Mouse (Mus musculus): ENCODE measurements at regions not wholly inside any gene's neighbourhood (a gene's known extent, or its start where the extent isn't known, plus 50 kb on each side); places are given as distances from the start of the nearest gene placed in this dataset.
"Not testable (repeated sequence)": the region's sequence is repeated elsewhere in the genome, so short reads cannot be mapped to it uniquely, and the experiment has no call there.

DNA sequence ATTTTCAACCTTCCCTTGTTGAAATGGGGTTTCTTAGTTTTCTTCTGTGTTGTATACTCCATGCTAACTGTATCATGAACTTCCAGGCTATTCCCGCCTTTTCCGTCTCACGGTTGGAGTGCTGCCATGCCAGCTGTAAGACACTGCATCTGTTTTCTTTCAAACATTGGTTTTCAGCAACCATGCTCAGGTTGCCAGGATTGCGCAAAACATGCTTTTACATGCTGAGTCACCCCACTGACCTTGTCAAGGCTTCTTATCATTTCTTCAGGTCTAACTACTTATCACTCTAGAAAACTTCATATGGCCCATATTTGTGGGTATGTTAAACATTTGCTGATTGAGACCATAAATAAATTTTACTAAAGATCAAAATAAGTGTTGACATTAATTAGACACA lies 551.2 kb downstream of the Tlr4 start:
- DNase-seq (ENCODE audit: low spot score in 2 of 2), result no peak
- intact Hi-C loops (cut with DNase I), result no loop called here

DNA sequence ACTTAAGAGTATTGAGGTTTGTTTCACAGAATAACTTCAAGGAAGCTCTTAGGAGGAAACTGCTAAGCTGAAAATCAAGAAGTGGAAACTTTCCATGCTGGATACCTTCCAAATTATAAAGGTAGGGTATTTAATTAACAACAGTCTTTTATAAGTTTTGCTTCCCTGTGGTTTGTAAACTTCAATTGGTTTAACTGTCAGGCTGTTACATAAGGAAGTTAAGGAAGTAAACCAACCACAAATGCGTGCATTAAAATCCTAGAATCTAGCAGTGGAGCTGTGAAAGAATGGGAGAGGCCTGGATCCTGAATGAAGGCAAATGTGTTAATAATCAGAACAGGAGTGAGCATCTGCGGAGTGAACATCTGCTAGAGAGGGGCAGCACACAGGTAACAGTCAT lies 560.5 kb downstream of the Tlr4 start:
- DNase-seq (ENCODE audit: low spot score in 2 of 2), result no peak

DNA sequence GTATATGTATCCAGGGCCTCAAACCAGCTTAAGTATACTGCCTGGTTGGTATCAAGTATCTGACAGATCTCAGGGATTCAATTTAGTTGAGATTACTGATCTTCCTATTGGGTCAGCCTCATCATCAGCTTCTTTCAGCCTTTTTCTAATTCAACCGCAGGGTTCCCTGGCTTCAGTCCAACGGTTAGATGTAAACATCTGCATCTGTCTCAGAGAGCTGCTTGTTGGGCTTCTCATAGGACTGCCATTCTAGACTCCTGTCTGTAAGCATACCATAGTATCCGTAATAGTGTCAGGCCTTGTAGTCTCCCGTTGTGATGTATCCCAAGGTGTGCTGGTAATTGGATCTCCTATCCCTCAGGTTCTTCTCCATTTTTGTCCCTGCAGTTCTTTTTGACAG lies 575.6 kb downstream of the Tlr4 start:
- intact Hi-C loops (cut with DNase I), result no loop called here
- DNase-seq (ENCODE audit: low spot score in 2 of 2), result no peak

More for the DNA sequence above, 560.5 kb downstream of the Tlr4 start:
- intact Hi-C loops (cut with DNase I), result no loop called here

DNA sequence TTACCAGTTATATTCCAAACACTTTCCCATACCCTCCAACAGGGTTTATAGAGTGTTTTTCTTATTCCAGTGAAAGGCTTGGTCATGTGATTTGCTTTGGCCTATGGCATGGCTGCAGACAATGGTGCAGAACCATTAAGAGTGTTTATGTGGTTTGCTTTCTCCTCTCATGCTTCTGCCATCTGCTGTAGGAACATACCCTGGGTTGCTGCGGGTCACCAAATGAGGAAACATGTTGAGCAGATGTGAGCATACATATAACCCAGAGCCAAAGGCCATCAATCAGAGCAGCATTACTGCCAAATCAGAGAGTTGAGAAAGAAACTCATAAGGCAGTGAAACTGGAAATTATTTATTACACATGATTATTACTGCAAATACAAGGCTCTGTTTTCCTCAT lies 596.7 kb downstream of the Tlr4 start:
- intact Hi-C loops (cut with DNase I), result no loop called here
- DNase-seq (ENCODE audit: low spot score in 2 of 2), result no peak

DNA sequence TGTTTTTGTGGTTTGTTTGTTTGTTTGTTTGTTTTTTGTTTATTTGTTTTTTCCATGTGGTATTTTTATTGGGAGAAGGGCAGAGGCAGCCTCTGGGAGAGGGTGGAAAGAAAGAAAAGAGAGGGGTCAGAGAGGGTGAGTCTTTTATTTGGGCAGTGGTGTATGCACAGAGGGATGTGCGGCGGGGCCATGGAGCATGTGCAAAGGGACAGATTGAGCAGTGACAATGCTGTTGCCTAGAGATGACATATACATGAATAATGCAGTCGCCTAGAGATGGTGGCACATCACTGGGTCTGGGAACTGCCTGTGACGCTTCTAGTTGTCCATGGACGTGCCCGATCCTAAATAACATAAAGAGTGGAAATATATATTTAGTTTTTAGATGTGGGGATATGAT lies 598.3 kb downstream of the Tlr4 start:
- no peak for DNase-seq (ENCODE audit: low spot score in 2 of 2)
- intact Hi-C loops (cut with DNase I), result no loop called here

DNA sequence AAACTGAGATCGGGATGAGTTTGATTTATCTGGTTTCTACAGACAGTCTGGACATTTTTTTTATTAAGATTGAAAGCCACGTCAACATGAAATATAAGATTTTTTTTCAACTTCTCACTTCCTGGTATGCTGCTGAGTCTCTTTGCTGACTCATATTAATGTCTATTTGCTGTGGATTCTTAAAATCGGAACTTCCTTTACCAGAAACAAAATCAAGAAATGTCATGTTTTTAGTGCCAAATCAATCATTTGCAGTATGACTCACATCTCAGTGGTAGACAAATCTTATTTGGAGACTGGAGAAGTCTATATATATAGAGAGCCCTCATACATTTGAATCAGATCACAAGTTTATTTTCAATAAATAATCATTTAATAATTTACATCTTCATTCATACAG lies 620.5 kb downstream of the Tlr4 start:
- intact Hi-C loops (cut with DNase I), result no loop called here
- no peak for DNase-seq (ENCODE audit: low spot score in 2 of 2)

DNA sequence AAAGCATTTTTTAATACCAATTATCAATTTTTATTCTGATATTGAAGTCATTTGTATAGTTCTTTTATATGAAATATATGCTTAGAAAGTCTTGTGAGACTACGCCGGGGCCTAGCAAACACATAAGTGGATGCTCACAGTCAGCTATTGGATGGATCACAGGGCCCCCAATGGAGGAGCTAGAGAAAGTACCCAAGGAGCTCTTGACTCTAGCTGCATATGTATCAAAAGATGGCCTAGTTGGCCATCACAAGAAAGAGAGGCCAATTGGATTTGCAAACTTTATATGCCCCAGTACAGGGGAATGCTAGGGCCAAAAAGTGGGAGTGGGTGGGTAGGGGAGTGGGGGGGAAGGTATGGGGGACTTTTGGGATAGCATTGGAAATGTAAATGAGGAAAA lies 632.5 kb downstream of the Tlr4 start:
- intact Hi-C loops (cut with DNase I); DNase-seq (ENCODE audit: low spot score in 2 of 2): not testable (repeated sequence)

DNA sequence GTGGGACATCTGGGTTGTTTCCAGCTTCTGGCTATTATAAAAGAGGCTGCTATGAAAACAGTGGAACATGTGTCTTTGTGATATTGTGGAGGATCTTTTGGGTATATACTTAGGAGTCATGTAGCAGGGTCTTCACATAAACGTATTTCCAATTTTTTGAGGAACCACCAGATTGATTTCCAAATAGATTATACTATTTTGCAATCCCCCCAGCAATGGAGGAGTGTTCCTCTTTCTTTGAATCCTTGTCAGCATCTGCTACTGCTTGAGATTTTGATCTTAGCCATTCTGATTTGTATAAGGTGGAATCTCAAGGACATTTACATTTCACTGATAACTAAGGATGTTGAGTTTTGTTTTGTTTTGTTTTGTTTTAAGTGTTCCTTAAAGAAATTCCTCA lies 645.6 kb downstream of the Tlr4 start:
- intact Hi-C loops (cut with DNase I), result loop anchor here (10.0 kb wide), 2 partner anchors 532 to 1482 kb away; partner anchors contain the start of gene Brinp1
- DNase-seq (ENCODE audit: low spot score in 2 of 2), result no peak

DNA sequence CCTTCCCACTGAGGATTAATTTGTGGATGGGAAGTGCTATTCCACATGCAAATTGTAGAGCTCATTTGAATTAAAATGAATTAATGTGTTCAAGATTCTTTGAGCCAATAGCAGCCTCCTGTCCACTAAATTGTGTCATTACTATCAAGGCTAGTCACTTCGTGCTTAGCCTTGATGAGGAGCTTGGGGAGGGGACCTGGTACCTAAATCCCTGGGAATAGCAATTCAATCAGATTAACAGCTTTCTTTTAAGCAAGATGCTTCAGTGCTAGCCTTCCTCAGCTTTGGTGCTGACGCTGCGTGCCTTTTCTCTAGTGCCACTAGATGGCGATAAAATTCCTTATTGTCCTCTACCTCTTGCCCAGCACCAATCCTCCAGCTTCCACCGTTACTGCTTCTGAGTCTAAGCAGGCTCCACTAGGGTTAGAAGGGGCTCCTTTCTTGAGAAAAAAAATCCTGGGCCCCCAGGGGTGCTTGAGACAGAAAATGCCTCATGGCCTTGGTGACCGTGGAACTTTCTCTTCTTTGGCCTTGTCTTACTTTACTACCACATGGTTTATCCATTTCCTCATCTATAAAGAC lies 650.0 kb downstream of the Tlr4 start:
- DNase-seq (ENCODE audit: low spot score in 2 of 2), result peak; percentile 46 to 69
- intact Hi-C loops (cut with DNase I), result loop anchor here (10.0 kb wide), 2 partner anchors 527 to 1477 kb away; partner anchors contain the start of gene Brinp1

DNA sequence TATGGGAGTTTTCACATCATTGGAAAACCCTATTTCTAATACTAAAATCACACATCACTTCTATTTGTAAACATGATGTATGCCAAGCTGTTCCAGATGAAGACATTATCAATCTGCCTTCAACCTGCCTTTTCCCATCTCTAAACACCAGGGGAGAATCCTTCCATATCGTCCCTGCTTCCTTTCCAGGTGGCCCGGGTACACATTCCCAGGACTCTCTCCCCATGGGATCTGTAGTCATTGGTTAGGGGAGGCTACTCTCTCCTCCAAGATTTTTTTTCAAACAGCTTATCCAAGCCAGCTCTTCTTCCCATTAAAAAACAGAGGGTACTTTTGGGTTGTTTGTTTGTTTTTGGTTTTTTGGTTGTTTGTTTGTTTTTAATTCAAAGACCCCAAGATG lies 650.7 kb downstream of the Tlr4 start:
- DNase-seq (ENCODE audit: low spot score in 2 of 2), result no peak
- intact Hi-C loops (cut with DNase I), result loop anchor here (10.0 kb wide), 2 partner anchors 527 to 1477 kb away; partner anchors contain the start of gene Brinp1

DNA sequence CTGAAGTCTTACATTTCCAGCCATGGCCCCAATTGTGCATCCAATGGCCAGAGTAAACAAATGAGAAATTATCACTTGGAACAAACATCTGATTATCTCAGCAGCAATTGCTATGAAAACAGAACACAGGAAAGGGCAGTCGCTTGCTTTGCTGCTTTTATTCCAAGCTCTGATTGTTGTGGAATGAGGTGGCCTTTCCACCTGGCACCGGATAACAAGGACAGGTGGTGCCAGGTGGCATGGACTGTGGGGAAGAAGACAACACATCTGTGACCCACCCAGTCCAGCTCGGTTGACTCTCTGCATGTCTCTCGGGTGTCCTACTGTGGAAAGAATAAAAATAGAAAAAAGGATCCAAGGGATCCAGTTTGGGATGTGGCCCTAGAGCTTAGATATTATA lies 694.9 kb downstream of the Tlr4 start:
- intact Hi-C loops (cut with DNase I), result no loop called here
- DNase-seq (ENCODE audit: low spot score in 2 of 2), result no peak

DNA sequence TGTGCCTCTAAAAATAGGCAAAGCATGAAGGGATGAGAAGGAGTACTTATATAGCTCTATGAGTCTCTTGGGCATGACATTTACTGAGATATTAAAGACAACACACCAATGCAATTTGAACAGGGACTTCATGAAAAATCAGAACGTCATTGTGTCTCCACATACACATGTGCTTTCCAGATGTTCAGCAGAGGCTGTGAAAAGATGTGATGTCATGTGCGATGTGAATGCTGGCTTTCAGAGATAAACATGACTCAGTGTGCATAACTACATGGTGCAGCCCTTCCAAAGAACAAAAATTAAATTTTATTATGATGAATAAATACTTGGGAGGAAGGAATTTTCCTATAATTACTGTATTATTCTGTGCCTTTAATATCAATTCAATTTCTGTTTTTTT lies 695.8 kb downstream of the Tlr4 start:
- intact Hi-C loops (cut with DNase I), result no loop called here

DNA sequence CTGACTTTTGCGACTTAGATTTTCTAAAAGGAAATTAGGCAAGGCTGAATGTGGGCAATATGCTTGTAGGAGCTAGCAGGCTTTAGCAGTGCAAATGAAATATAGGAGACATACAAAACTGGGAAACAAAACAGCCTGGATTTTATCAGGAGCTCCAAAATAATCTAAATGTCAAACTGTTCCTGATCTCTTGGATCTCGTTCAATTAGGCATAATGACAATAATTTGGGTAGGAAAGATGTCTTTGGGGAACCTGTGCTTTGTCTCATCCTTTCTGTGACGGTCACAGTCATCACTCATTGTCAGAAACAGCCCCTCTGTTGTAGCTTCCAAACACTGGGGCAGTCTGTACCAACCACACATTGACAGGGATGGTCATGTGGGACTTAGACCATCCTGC lies 702.2 kb downstream of the Tlr4 start:
- intact Hi-C loops (cut with DNase I), result no loop called here
- no peak for DNase-seq (ENCODE audit: low spot score in 2 of 2)

More for the DNA sequence above, 695.8 kb downstream of the Tlr4 start:
- no peak for DNase-seq (ENCODE audit: low spot score in 2 of 2)

DNA sequence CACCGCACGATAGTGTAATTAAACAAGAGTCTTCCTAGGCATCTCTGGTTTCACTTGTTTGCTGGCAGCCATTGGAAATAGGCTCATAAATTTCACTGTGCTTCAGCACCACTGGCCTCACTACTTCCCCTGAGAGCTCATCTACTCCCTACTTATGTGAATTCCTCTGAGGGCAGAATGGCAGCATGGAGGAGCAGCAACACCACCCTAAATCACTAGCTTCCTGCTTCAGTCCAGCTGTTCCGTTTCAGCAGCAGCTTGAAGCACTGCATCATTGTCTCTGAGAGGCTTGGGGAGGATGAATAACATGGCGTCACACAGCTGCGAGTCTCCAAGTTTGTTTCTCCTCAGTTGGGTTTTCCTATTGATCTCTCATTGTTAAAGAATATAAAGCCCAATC lies 712.1 kb downstream of the Tlr4 start:
- no peak for DNase-seq (ENCODE audit: low spot score in 2 of 2)
- intact Hi-C loops (cut with DNase I), result no loop called here

DNA sequence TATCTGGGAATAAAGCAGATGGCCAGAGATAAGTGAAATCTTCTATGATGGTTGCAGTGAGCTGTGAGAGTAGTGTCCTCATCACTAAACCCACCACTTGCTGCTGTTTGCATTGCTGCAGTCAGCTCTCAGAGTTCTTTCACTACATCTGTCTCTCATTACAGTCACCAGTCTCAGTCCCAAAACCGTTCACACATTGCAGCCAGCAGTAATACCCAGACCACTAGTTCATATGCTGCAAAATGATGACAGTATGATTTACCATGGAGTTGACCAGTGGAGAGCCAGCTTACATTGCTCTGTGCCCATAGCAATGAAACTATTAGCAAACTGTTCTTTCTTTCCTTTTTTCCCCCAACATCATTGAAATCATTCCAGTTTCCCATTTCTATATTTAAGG lies 718.6 kb downstream of the Tlr4 start:
- intact Hi-C loops (cut with DNase I), result no loop called here
- DNase-seq (ENCODE audit: low spot score in 2 of 2), result no peak

DNA sequence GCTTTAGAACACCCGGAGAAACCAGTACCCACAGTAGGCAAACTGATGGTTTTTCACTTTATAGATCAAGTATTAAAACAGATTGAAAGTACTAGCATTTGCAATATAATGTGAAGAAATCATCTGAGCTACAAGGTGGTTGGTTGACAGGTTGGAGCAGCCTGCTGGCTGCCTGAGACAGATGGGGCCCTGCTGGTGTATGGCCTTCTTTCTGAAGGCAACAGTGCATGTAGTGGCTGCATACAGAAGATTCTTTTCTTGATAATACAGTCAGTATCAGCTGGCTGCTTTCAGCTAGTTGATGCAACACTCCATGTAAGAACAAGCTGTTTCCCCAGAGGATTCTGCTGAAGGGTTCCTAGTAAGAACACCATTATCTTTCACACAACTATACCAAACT lies 720.6 kb downstream of the Tlr4 start:
- intact Hi-C loops (cut with DNase I), result no loop called here
- DNase-seq (ENCODE audit: low spot score in 2 of 2), result no peak

DNA sequence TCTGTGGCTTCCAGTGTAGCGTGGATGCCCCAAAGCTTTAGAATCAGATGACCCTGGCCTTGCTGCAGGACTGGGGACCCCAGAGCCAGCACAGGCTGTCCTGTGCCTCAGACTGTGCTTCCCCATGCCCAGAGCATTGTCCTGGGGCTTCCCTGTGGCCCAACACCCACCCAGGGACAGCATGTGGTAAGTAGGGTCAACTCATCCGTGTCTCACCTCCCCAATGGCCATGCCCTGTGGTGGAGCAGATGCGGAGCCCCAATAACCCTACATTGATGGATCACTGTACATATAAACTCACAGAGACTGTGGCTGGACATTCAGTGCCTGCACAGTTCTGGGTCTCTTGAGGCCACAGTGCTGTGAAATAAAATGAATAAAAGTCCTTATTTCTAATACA lies 726.1 kb downstream of the Tlr4 start:
- intact Hi-C loops (cut with DNase I), result no loop called here
- DNase-seq (ENCODE audit: low spot score in 2 of 2), result no peak

DNA sequence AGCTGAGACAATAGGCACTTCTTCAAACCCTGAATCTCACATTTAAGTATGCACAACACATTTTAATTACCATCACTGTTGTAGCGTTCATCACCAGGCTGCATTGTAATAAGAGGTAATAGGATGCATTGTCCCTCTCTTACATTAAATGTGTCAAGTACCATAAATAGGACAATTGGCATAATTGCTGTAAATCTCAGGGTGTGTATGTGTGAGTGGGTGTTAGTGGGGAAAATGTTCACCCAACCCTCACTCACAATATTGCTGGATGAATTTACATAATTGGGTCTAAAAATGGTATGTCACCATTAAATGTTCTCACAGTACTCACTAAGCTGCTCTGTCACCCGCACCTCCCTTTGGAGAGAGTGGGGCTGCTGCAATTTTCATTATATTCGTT lies 747.4 kb downstream of the Tlr4 start:
- peak; percentile 6 for DNase-seq (ENCODE audit: low spot score in 2 of 2)
- intact Hi-C loops (cut with DNase I), result no loop called here

DNA sequence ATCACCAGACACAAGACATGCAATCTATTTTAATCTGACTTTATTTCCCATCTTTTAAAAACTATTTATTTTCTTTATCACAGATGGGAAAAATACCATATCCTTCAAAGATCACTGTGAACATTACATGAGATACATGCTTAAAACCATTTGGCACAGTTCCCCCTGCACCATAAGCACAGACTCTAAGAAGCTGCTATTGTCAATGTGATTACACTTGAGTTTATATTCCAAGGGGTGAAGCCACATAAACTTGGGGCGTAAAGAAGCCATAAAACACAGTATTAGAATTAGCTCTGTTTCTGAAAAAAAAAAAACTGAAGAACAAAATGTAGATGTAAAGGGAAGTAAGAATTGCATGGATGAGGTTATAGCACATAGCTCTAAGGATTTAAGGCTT lies 762.1 kb downstream of the Tlr4 start:
- intact Hi-C loops (cut with DNase I), result no loop called here
- DNase-seq (ENCODE audit: low spot score in 2 of 2), result no peak

DNA sequence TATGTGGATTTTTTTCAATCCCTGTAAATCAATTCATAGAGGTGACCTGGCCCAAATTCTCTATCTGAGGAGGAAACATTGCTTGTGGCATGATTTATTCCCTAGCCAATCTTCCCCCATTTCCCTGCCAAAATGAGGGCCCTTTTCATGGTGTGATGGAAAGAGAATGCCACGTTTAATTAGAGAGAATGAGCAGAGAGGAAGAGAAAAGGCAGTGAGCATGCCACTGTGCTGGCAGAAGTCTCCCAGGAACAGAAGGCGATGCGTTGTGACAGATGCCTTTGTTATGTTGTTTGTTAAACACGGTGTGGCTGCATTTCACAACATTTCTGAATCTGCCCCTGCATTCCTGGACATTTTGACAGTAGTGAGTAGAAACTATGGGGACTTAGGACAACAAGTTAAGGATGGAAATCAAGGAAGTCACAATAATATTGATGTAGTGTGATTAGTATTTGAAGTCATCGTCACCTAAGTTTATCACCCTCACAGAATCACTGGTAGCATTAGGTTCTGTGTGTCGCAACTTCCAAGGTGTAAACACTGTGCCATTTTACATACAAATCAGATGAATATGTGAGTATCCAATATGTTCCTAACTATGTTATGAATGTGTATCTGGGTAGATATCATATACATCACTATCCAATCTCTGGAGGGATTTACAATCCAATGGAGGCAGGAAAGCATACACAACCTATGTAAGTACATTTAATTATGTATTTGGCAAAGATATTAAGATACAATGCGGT lies 762.8 kb downstream of the Tlr4 start:
- DNase-seq (ENCODE audit: low spot score in 2 of 2), result peak in 1 of 2 experiments; percentile 2
- intact Hi-C loops (cut with DNase I), result no loop called here

DNA sequence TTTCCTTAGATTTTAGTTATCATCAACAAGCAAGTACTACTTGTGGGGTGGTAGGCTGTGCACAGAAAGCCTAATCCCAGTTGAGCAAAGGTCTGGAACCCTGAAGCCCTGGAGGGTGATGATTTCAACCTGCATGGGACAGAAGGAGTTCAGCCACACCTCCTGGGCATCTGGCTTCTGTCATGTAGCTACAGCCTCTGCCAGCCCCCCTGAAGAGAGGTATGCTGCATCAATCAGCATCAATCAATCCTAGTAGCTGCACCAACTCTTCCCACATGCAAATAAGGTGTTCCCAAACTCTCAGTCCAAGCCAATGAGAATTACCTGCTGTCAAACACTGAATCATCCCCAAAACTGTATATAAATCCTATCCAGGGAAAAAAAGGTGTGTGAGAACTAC lies 779.8 kb downstream of the Tlr4 start:
- intact Hi-C loops (cut with DNase I), result no loop called here
- DNase-seq (ENCODE audit: low spot score in 2 of 2), result no peak

Data from left cerebral cortex, postnatal 25 days (tissue).